Mouse (Mus musculus): ENCODE results near the gene Pde7b. TPM values are rescaled to one million over a fixed set of nuclear protein-coding genes. Genes with fewer than 3 reads are reported as not detected.
A peak's percentile ranks its signal among the peaks of the same experiment; 100 is the strongest.

The Pde7b gene
- 2.3 and 2.5 TPM in 2 replicates for polyA plus RNA-seq (2016; fragmentation: Nextera tagmentation; extraction: Ambion mirVana)

- 0 out of 2 replicates have a peak within 1 kb of the TSS, but pooled peaks have one; percentile 17 for H3K9ac ChIP-seq
- peaks cover 5% of the 10 kb centered on the region; the same call in 1 of the 2 replicates for H3K27me3 ChIP-seq
- no peak within 1 kb of the TSS for H3K27ac ChIP-seq
- H3K9me3 ChIP-seq = no peaks in the 10 kb centered on the region
- WGBS = 15% methylated on average over 17 of the region's 17 CpGs
- H3K36me3 ChIP-seq (replicated peaks) = no peaks in the 10 kb centered on the region
- ATAC-seq (ENCODE audit: low FRiP score) = peak; percentile 91
- H3K4me2 ChIP-seq = peak within 1 kb of the TSS; percentile 51
- H3K4me1 ChIP-seq = peaks cover 28% of the 10 kb centered on the region
- H3K4me3 ChIP-seq (replicated peaks) = peak within 1 kb of the TSS; percentile 26
Observed at GRCm38 (mm10) chr10:20724906-20725305, at the start of gene Pde7b. TSS of gene Pde7b (minus strand) at chr10:20725078.

GRCm38 (mm10) chr10:20772056-20772455 is 47.2 kb upstream of the Pde7b start:
- H3K4me1 ChIP-seq = 0 out of 2 replicates have a peak, but pooled peaks cover 4% of the 10 kb centered on the region

GRCm38 (mm10) chr10:20770418-20770888 is 45.6 kb upstream of the Pde7b start:
- no peaks in the 10 kb centered on the region for H3K9me3 ChIP-seq
- H3K9ac ChIP-seq = no peak overlapping the region
- no peak for ATAC-seq (ENCODE audit: low FRiP score)
- H3K4me1 ChIP-seq = 0 out of 2 replicates have a peak, but pooled peaks cover 4% of the 10 kb centered on the region
- no peaks in the 10 kb centered on the region for H3K27me3 ChIP-seq
- 84% methylated on average over 2 of the region's 2 CpGs for WGBS
- H3K27ac ChIP-seq = no peak overlapping the region
- H3K4me2 ChIP-seq = no peak overlapping the region
- no peaks in the 10 kb centered on the region for H3K36me3 ChIP-seq (replicated peaks)
- no peak overlapping the region for H3K4me3 ChIP-seq (replicated peaks)

More at GRCm38 (mm10) chr10:20772056-20772455, 47.2 kb upstream of the Pde7b start:
- Histone ChIP-seq H3K27ac (no peak overlapping the region), H3K9me3 (no peaks in the 10 kb centered on the region), H3K36me3 (replicated peaks) (no peaks in the 10 kb centered on the region), H3K27me3 (no peaks in the 10 kb centered on the region), H3K9ac (no peak overlapping the region), H3K4me3 (replicated peaks) (no peak overlapping the region), H3K4me2 (no peak overlapping the region)
- no peak for ATAC-seq (ENCODE audit: low FRiP score)
- 83% methylated on average over 4 of the region's 4 CpGs for WGBS

- 0 out of 2 replicates have a peak, but pooled peaks have one; percentile 46 for ATAC-seq (ENCODE audit: low FRiP score)
- H3K9ac ChIP-seq = no peak overlapping the region
- H3K4me1 ChIP-seq = 0 out of 2 replicates have a peak, but pooled peaks cover 4% of the 10 kb centered on the region
- no peak overlapping the region for H3K4me3 ChIP-seq (replicated peaks)
- no peaks in the 10 kb centered on the region for H3K9me3 ChIP-seq
- no peaks in the 10 kb centered on the region for H3K36me3 ChIP-seq (replicated peaks)
- no peaks in the 10 kb centered on the region for H3K27me3 ChIP-seq
- no peak overlapping the region for H3K27ac ChIP-seq
- H3K4me2 ChIP-seq = no peak overlapping the region
- WGBS = 68% methylated on average over 7 of the region's 7 CpGs
Observed at GRCm38 (mm10) chr10:20769557-20770417, 44.9 kb upstream of the Pde7b start.

- Histone ChIP-seq H3K27ac (no peak overlapping the region), H3K9ac (no peak overlapping the region), H3K4me1 (no peaks in the 10 kb centered on the region), H3K4me2 (no peak overlapping the region), H3K4me3 (replicated peaks) (no peak overlapping the region), H3K36me3 (replicated peaks) (no peaks in the 10 kb centered on the region), H3K9me3 (no peaks in the 10 kb centered on the region), H3K27me3 (no peaks in the 10 kb centered on the region)
- WGBS = 83% methylated on average over 3 of the region's 3 CpGs
- ATAC-seq (ENCODE audit: low FRiP score) = no peak
Observed at GRCm38 (mm10) chr10:20764352-20764751, 39.5 kb upstream of the Pde7b start.

- Histone ChIP-seq H3K27me3 (no peaks in the 10 kb centered on the region), H3K4me1 (no peaks in the 10 kb centered on the region), H3K36me3 (replicated peaks) (no peaks in the 10 kb centered on the region), H3K9ac (no peak overlapping the region), H3K4me3 (replicated peaks) (no peak overlapping the region), H3K9me3 (no peaks in the 10 kb centered on the region), H3K4me2 (no peak overlapping the region), H3K27ac (no peak overlapping the region)
- ATAC-seq (ENCODE audit: low FRiP score) = no peak
- 89% methylated on average over 1 of the region's 1 CpGs for WGBS
Observed at GRCm38 (mm10) chr10:20758939-20759338, 34.1 kb upstream of the Pde7b start.

- 79% methylated on average over 6 of the region's 6 CpGs for WGBS
- Histone ChIP-seq H3K9me3 (no peaks in the 10 kb centered on the region), H3K4me2 (no peak overlapping the region), H3K4me1 (no peaks in the 10 kb centered on the region), H3K27ac (no peak overlapping the region), H3K27me3 (no peaks in the 10 kb centered on the region), H3K9ac (no peak overlapping the region), H3K4me3 (replicated peaks) (no peak overlapping the region), H3K36me3 (replicated peaks) (no peaks in the 10 kb centered on the region)
- ATAC-seq (ENCODE audit: low FRiP score) = no peak
Observed at GRCm38 (mm10) chr10:20758259-20758658, 33.4 kb upstream of the Pde7b start.

- H3K9me3 ChIP-seq = no peaks in the 10 kb centered on the region
- H3K4me1 ChIP-seq = no peaks in the 10 kb centered on the region
- no peaks in the 10 kb centered on the region for H3K36me3 ChIP-seq (replicated peaks)
- H3K27me3 ChIP-seq = no peaks in the 10 kb centered on the region
- H3K4me3 ChIP-seq (replicated peaks) = no peak overlapping the region
- no peak overlapping the region for H3K4me2 ChIP-seq
- WGBS = 87% methylated on average over 5 of the region's 5 CpGs
- ATAC-seq (ENCODE audit: low FRiP score) = no peak
- no peak overlapping the region for H3K9ac ChIP-seq
- H3K27ac ChIP-seq = no peak overlapping the region
Observed at GRCm38 (mm10) chr10:20756219-20756618, 31.3 kb upstream of the Pde7b start.

- no peak overlapping the region for H3K27ac ChIP-seq
- no peak for ATAC-seq (ENCODE audit: low FRiP score)
- no peak overlapping the region for H3K4me2 ChIP-seq
- no peaks in the 10 kb centered on the region for H3K27me3 ChIP-seq
- H3K36me3 ChIP-seq (replicated peaks) = no peaks in the 10 kb centered on the region
- H3K9ac ChIP-seq = no peak overlapping the region
- H3K4me3 ChIP-seq (replicated peaks) = no peak overlapping the region
- H3K9me3 ChIP-seq = no peaks in the 10 kb centered on the region
- WGBS = 92% methylated on average over 1 of the region's 1 CpGs
- no peaks in the 10 kb centered on the region for H3K4me1 ChIP-seq
Observed at GRCm38 (mm10) chr10:20752883-20753282, 28.0 kb upstream of the Pde7b start.

- WGBS = 94% methylated on average over 5 of the region's 5 CpGs
- Histone ChIP-seq H3K36me3 (replicated peaks) (no peaks in the 10 kb centered on the region), H3K4me1 (no peaks in the 10 kb centered on the region), H3K4me3 (replicated peaks) (no peak overlapping the region), H3K27me3 (no peaks in the 10 kb centered on the region), H3K4me2 (no peak overlapping the region), H3K9me3 (no peaks in the 10 kb centered on the region), H3K27ac (no peak overlapping the region), H3K9ac (no peak overlapping the region)
- no peak for ATAC-seq (ENCODE audit: low FRiP score)
Observed at GRCm38 (mm10) chr10:20750642-20751251, 25.9 kb upstream of the Pde7b start.

- ATAC-seq (ENCODE audit: low FRiP score) = no peak
- no peaks in the 10 kb centered on the region for H3K9me3 ChIP-seq
Observed at GRCm38 (mm10) chr10:20748938-20749337, 24.1 kb upstream of the Pde7b start.

GRCm38 (mm10) chr10:20747229-20747628 is 22.4 kb upstream of the Pde7b start:
- no peak overlapping the region for H3K9ac ChIP-seq
- no peaks in the 10 kb centered on the region for H3K27me3 ChIP-seq
- H3K9me3 ChIP-seq = no peaks in the 10 kb centered on the region
- no peaks in the 10 kb centered on the region for H3K36me3 ChIP-seq (replicated peaks)
- H3K4me3 ChIP-seq (replicated peaks) = no peak overlapping the region
- H3K4me2 ChIP-seq = no peak overlapping the region
- H3K27ac ChIP-seq = no peak overlapping the region
- H3K4me1 ChIP-seq = no peaks in the 10 kb centered on the region
- WGBS = 89% methylated on average over 4 of the region's 4 CpGs
- ATAC-seq (ENCODE audit: low FRiP score) = no peak

More at GRCm38 (mm10) chr10:20748938-20749337, 24.1 kb upstream of the Pde7b start:
- WGBS = 95% methylated on average over 8 of the region's 8 CpGs
- Histone ChIP-seq H3K36me3 (replicated peaks) (no peaks in the 10 kb centered on the region), H3K4me3 (replicated peaks) (no peak overlapping the region), H3K27me3 (no peaks in the 10 kb centered on the region), H3K4me1 (no peaks in the 10 kb centered on the region), H3K9ac (no peak overlapping the region), H3K4me2 (no peak overlapping the region), H3K27ac (no peak overlapping the region)
